Mouse (Mus musculus): Measurements from ENCODE around the gene Dlgap4.

GRCm38 (mm10) chr2:156716683-156717082, 103.2 kb downstream of the Dlgap4 start:
- TF ChIP-seq CTCF (IDR thresholded peaks at IDR 0.05; ENCODE audit: borderline replicate concordance, control insufficient read depth, extremely low read depth, insufficient read depth, low read length, poor library complexity), result no peak
- no peak for TF ChIP-seq POLR2A (IDR thresholded peaks at IDR 0.05; ENCODE audit: control insufficient read depth, extremely low read depth, insufficient read depth, low read length, poor library complexity)

All from thymus, adult 2 months (tissue).